ENCODE assay signal across 9 mouse cellular contexts in genomic region chr11:109192673-109193557, GRCm38 (mm10). TPM values are rescaled to one million over a fixed set of nuclear protein-coding genes. Genes with fewer than 3 reads are reported as not detected.
A peak's percentile ranks its signal among the peaks of the same experiment; 100 is the strongest.
DNase-seq lines count a peak whose midpoint lies in the region; ATAC-seq lines count a peak whose summit lies in the region.
"Had no signal": no experiment of that assay in that cellular context is flagged by ENCODE, and none has a peak within 500 bp of the region (broad histone marks: within the 10 kb centered on the region; RNA-seq: fewer than 3 reads in every experiment).

No protein-coding gene starts in this region.

- H3K27ac ChIP-seq in forebrain, embryonic 14.5 days (ENCODE audit: low read depth, low read length), result no peak overlapping the region
- no peak overlapping the region for H3K27ac ChIP-seq in hindbrain, embryonic 12.5 days

- H3K4me2 ChIP-seq in forebrain, embryonic 14.5 days (ENCODE audit: low read length), result no peak overlapping the region
- no peak overlapping the region for H3K4me2 ChIP-seq in hindbrain, embryonic 12.5 days (replicated peaks)

- no peaks in the 10 kb centered on the region for H3K27me3 ChIP-seq in forebrain, embryonic 14.5 days (replicated peaks; ENCODE audit: control insufficient read depth, insufficient read depth, low read length)
- no peaks in the 10 kb centered on the region for H3K27me3 ChIP-seq in hindbrain, embryonic 12.5 days

- no peak overlapping the region for H3K9ac ChIP-seq in forebrain, embryonic 14.5 days (ENCODE audit: low read length)
- no peak overlapping the region for H3K9ac ChIP-seq in hindbrain, embryonic 12.5 days

- H3K36me3 ChIP-seq in forebrain, embryonic 14.5 days (ENCODE audit: control insufficient read depth, insufficient read depth, low read length), result no peaks in the 10 kb centered on the region
- no peaks in the 10 kb centered on the region for H3K36me3 ChIP-seq in hindbrain, embryonic 12.5 days

- no peak overlapping the region for H3K4me3 ChIP-seq in forebrain, embryonic 14.5 days (ENCODE audit: low read depth, low read length)
- no peak overlapping the region for H3K4me3 ChIP-seq in hindbrain, embryonic 12.5 days

- no peaks in the 10 kb centered on the region for H3K9me3 ChIP-seq in forebrain, embryonic 14.5 days (replicated peaks; ENCODE audit: control insufficient read depth, low read length)
- H3K9me3 ChIP-seq in hindbrain, embryonic 12.5 days (replicated peaks), result no peaks in the 10 kb centered on the region

- no peaks in the 10 kb centered on the region for H3K4me1 ChIP-seq in forebrain, embryonic 14.5 days (ENCODE audit: control insufficient read depth, insufficient read depth, low read length)
- peaks cover 5% of the 10 kb centered on the region for H3K4me1 ChIP-seq in hindbrain, embryonic 12.5 days

- peak; percentile 81 for DNase-seq in Muller cell, postnatal 12 days (ENCODE audit: inconsistent ontology term)
- DNase-seq in cerebellum, adult 11-12 months, result peak; percentile 46
- peak; percentile 84 for DNase-seq in forebrain, embryonic 14.5 days (ENCODE audit: low spot score)
- peak; percentile 83 to 84 for DNase-seq in layer of hippocampus, postnatal 10 days (ENCODE audit: low spot score in 2 of 2)
- DNase-seq in lung, postnatal 14 days, result peak; percentile 89
- DNase-seq in right cerebral cortex, adult 2 months (ENCODE audit: low spot score in 2 of 2), result peak; percentile 70 to 76
- DNase-seq in urinary bladder, postnatal 10 days (ENCODE audit: low spot score), result peak; percentile 21

- WGBS in forebrain, embryonic 14.5 days, result 50% methylated on average over 15 of the region's 15 CpGs
- 27% methylated on average over 15 of the region's 15 CpGs for WGBS in hindbrain, embryonic 12.5 days

- ATAC-seq in forebrain, embryonic 14.5 days, result peak; percentile 71
- ATAC-seq in hindbrain, embryonic 12.5 days (ENCODE audit: low FRiP score), result peak; percentile 58; the same call in 1 of the 2 replicates

RNA-seq across cellular contexts. Expression of gene E030025P04Rik, which starts 48.7 kb away (rescaled TPM):
- not detected in 2 replicates for polyA plus RNA-seq in forebrain, embryonic 14.5 days (2014; fragmentation: Nextera tagmentation; extraction: Ambion mirVana)
- polyA plus RNA-seq in hindbrain, embryonic 12.5 days (2016; fragmentation: Nextera tagmentation; extraction: Ambion mirVana), result not detected in 2 replicates
- not detected for total RNA-seq in layer of hippocampus, postnatal 10 days (2021)
- polyA plus RNA-seq: liver, embryonic 16.5 days had no signal

Comparison
In these comparisons a context has a peak if more than half of its experiments do, and no peak if none do; other contexts are left out.
1. DNase-seq: peak in every context shown above with its lines; median percentile 89 in lung, postnatal 14 days; 84 in forebrain, embryonic 14.5 days; 84 in layer of hippocampus, postnatal 10 days; 81 in Muller cell, postnatal 12 days; 73 in right cerebral cortex, adult 2 months; 46 in cerebellum, adult 11-12 months; 21 in urinary bladder, postnatal 10 days.